Mouse (Mus musculus) heart, postnatal 10 days (tissue): ENCODE measurements around the gene Macrod2. TPM values are rescaled to one million over a fixed set of nuclear protein-coding genes. Genes with fewer than 3 reads are reported as not detected.

Source experiments
- DNase-seq, 2 experiments: peaks; one replicate each; pipeline ENCODE4 v3.0.0; 2021
- intact Hi-C: fragments of 180-260 bp; cut with DNase I; formaldehyde crosslinking; loops from one replicate; pipeline ENCODE4 v1.15.1; 2025
- total RNA-seq, 2 experiments: library from RNA; stranded (reverse); gene quantifications; 2 replicates each; pipeline ENCODE4 v1.2.3; 2021

Gene Macrod2
- total RNA-seq, 2 experiments from 2014 or later = 8.5 to 9.9 TPM

DNA sequence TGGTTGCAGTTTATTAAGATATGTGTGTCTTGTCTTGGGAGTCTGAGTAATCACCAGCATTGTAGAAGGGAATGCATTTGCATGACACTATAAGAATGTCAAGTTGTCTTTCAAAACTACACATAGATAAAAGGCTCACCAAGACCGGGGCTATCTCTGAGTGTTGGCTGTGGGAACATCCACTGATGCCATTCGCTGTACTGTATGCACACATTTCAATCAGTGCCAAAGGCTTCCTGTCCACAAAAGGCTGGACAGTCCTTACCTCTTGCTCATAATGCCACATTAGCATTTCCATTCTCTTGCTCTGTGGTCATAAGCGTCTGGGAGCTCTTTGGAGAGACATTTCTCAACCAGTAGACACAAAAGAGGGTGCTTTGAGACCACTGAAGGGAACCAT, 1713.8 kb downstream of the Macrod2 start:
- intact Hi-C loops = no loop called here

DNA sequence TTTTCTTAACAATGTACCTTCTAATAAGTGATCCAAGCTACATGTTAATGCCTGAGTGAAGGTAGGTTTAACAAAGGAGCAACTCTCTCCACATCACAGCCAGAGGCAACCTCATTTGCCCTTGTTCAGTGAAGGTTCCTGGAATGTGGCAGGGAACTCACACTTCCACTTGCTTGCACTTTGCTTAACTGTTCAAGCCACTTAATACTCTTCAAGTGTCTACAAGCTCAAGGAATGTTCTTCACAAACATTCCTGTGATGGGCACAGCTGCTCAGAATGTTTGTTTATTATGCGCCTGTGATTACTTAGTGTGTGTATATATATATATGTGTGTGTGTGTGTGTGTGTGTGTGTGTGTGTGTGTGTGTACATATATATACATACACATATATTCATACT, 1721.5 kb downstream of the Macrod2 start:
- intact Hi-C loops = no loop called here
- peak in 1 of 2 experiments; percentile 4 for DNase-seq

More for the DNA sequence above, 1713.8 kb downstream of the Macrod2 start:
- no peak for DNase-seq

DNA sequence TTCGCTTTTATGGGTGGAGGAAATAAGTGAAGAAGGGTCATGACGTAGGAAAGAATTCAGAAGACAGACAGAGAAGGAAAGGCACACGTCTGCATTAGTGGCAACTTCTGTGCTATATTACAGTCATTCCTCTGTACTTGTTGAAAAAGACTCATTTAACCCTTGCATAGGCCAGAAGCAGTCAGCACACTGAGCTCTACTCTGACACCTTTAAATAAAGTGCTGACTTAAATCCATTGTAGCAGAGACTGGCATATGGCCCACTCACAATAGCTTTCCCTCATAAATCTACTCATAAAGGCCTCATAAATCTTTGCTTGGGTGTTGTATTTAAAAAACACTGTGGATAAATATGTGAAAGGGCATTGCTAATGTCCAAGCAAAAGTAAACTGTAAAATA, 1733.0 kb downstream of the Macrod2 start:
- no peak for DNase-seq
- intact Hi-C loops = no loop called here

DNA sequence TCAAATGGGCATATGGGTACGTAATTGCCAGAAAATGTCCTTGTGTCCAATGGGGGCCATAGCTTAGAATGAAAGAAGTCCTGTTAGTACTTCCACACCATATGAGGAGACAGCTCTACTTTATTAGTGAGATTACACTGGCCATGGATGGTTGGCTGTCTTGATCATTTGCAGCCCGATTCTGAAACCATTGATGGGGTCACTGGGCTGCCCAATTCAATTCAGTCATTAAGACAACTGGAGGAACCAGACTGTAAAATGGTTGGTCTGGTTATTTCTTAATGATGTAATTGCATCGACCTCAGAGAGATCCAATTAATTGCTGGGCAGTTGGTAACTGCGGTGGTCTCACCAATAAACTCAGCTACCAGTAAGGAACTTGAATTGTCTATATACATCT, 1734.1 kb downstream of the Macrod2 start:
- no peak for DNase-seq
- intact Hi-C loops = no loop called here

DNA sequence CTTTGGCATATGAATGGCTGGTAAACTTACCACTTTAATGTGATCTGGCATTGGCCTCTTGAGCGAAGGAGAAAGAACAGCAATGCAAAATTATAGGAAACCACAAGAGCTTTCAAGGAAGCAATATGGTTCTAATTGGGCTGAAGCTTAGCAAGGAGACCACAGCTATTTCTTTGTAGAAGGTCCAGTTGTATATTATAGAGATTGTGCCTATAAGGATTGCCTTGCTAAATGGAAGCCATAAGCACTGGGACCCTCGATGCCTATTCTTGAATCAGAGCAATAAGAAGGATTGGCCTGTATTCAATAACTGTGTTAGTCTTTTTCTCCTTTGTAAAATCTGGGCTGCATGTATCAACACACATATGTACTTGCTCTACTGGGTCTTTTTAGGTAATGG, 1754.2 kb downstream of the Macrod2 start:
- no peak for DNase-seq
- intact Hi-C loops = no loop called here

DNA sequence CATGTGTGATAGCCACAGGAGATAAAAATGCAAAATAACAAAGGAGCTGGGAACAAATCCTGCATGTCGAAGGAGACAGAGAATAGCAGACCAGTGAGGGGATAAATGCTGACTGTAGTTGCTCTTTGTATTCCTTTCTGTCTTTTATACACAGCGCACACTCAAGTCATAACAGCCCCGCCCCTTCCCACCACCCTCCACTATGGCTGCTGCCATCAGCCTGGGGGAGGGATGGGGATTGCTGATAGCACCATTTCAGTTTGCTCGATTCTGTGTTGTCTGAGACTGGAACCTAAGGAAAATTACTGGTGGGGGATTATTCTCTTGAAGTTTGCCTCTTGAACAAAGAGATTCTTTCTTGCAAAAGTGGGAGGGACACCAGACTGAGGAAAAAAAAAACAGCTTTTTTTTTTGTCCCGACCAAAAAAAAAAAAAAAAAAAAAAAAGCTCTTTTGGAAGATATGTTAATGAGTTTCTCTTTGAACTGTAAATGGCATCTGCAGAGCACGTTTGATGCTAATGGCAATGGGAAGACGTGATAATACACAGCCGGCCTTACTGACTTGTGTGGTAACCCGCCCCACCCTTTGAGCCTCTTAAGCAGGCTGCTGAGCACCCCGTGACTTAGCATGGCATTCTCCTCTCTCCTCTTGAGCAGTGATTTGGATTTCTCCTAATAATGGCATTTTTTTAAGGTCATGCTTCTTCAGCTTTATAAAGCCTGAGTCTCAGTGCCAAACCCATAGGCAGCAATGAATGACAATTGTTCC, 1768.6 kb downstream of the Macrod2 start:
- no peak for DNase-seq
- intact Hi-C loops = no loop called here

DNA sequence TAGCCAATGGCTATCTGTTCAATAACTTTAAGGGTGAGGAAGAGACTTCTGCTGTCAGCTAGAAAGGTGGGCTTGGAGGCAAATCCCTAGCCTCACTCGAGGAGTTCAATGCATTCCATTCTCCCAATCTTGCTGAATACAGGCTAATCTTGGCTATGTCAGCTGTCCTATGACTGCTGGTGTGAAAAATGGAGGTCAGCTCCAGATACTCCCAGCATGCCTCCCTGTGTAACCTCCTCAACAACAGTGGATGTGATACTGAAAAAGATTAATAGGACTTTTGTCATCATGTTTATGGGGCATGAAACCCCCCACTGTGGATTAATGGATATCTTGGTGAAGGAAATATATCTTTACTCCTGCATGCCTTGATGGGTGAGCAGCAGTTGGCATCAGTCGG, 1774.5 kb downstream of the Macrod2 start:
- DNase-seq = no peak
- intact Hi-C loops = no loop called here

DNA sequence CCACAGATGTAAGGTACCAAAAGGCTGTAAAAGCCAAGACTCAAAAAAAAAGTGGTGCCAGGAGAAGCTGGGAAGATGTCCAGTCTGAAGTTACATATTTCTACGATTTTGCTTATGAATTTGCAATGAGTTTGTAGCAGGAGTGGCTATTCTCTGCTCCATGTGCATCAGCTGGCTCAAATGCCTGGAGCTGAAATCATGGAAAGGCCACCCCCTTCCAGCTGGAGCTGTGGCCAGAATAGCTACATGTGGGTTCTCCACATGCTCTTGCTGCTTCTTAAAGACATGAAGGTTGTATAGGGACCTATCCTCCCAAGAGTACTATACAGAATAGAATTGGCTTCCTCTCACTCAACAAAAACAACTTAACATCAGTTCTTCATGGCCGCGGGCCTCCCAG, 1777.6 kb downstream of the Macrod2 start:
- no peak for DNase-seq
- intact Hi-C loops = no loop called here

DNA sequence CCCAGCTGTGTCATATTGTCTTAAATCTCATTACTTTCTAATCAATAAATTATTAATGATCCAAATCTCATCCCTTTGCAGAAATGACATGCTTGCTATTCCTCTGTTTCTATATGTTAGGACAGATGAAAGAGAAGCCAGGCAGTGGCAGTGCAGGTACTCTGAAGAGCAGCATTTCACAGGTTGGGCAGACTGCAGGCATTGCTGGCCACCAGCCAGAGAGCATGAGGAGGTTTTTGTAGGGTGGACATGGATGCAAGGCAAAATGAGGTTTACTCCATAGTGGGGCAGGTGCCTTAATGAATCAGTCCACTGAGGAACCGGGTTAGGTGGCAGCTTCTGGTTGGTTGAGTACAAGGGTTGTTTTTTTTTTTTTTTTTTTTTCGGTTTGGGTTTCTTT, 1778.9 kb downstream of the Macrod2 start:
- intact Hi-C loops = no loop called here
- no peak for DNase-seq

DNA sequence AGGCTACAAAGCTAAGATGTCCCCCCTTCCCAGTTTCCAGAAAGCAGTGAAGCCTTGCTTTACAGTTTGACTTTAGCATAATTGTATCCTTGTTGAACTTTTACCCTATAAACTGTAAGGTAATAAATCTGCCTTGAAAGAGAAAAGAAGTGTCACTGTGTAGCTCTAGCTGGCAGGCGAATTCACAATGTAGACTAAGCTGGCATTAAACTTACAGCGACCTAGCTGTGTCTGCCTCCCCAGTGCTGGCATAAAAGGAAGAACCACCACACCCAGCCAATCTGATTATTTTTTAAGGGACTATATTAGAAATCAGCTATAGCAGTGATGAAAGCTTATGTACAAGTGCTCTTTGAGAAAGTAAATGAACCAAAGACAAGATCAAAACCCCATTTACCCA, 1791.8 kb downstream of the Macrod2 start:
- DNase-seq = no peak
- intact Hi-C loops = no loop called here

DNA sequence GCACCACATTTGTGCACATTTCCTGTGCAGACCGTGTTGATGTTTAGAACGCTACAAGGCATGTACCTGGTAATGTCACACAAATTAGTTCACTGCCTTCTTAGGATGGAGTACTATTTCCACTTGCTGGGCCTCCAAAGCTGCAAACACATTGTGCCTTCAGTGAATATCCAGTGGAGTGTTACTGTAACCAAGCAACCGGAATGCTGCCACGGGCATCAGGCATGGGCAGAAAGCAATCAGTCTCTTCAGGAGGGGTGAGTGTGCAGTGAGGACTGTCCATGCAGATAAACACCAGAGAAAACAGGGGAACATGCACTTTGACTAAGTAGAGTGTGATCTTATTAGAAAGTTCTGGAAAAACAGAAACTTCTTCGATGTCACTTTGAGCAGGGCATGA, 1792.3 kb downstream of the Macrod2 start:
- intact Hi-C loops = no loop called here
- DNase-seq = no peak

DNA sequence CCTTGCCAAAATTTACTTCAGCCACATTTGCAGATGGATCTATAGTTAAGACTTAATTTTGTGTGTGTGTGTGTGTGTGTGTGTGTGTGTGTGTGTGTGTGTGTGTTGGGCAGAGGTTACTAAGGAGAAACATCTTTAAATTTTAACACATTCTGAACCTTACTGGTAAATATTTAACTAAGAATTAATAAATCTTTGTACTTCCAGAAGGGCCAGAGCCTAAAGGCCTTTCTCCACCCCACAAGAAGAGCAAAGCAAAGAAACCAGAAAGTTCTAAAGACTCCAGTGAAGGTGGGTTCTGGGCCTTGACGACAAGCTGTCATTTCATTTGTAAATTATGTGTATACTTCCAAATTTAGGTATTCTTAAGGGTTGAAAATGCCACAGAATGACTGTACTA, 1822.3 kb downstream of the Macrod2 start:
- DNase-seq = no peak
- intact Hi-C loops = no loop called here

DNA sequence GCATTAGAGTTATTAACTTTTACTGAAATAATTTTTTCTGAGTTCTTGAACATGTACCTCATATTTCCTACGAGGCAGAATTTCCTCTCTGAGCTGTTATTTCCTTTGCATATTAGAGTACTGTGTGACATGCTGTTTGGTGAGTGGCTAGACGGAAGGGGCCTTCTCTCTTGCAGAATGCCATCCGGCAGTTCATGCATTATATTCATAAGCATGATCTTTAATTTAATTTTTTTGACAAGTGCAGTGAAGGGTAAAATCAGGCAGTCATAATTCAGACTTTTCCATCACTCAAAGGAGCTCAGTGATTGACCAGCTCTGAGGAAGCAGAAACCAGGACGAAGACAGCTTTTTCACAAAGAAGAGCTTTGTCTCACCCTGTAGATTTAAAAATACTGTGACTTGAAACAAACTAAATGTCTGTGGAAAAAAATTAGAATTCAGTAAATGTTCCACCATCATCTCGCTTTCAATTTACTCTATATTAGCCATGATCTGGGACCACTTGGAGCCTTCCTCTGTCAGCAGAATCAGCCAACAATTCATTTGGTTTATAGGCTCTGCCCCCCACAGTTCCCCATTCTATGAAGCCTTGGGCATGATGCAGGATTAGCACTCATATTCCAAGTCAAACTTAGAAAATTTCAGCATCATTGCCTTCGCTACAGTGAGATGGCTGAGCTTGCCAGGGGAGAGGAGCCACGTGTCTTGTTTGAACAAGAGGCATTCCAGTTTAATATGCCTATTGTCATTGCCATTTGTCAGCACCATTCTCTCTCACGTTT, 1827.2 kb downstream of the Macrod2 start:
- DNase-seq = no peak
- intact Hi-C loops = no loop called here

DNA sequence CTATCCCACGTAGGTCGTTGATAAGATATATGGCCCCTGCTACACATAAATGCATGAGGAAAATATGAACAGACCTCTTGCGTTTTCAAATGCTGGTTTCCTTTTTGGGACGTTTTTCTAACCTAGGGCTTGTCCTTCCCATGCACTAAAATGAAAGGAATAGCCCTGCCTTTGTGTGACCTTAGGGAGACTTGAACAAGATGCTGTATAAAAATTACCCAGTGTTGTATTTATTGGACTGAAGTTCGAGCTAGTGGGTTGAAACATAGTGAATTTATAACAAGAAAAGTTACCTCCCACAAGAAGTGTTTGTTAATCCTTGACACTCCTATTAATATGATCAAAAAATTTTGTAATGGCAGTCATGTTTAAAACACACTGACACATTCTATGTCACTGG, 1827.8 kb downstream of the Macrod2 start:
- intact Hi-C loops = no loop called here
- DNase-seq = no peak

DNA sequence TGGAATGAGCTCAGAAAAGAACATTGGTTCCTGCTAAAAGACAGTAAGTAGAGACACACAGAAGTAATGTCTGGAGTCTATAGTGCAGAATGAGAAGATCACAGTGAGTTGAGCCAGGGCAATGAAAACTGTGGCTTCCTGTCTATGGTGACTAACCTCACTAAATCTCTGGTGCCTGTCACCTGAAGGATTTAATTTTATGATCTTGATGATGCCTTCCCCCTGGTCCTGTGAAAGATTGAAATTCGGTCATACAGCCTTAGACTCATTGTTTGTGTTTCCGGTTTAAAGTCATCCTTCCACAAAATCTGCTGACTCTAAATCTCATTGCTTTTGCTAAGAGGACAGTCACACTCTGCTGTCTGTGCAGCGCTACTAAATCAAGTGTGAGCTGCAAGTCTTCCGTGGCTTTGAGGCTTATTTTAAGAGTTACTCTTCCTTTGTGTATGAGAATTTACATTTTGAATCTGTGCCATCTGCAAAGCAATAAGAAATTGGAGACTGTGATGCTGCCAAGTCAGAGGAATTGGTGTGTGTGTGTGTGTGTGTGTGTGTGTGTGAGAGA, 1836.0 kb downstream of the Macrod2 start:
- no peak for DNase-seq
- intact Hi-C loops = no loop called here

DNA sequence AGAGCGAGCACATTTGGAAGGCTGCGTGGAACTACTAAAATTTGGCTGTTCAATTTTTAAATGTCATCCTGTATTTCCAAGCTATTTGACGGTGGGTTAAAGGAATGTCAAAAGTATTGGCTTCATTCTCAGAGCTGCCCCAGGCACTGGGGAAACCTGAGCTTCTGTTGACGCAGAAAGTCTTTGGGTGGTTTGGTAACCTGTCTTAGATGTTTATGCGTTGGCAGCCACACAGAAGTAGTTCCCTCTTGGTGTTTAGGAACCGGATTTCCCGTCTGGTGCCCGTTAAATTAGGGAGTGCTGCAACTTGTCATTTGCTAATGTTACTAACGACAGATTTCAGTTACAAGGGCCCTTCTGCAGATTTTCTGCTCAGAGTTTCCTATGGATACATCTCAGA, 1837.7 kb downstream of the Macrod2 start:
- intact Hi-C loops = no loop called here
- DNase-seq = no peak

DNA sequence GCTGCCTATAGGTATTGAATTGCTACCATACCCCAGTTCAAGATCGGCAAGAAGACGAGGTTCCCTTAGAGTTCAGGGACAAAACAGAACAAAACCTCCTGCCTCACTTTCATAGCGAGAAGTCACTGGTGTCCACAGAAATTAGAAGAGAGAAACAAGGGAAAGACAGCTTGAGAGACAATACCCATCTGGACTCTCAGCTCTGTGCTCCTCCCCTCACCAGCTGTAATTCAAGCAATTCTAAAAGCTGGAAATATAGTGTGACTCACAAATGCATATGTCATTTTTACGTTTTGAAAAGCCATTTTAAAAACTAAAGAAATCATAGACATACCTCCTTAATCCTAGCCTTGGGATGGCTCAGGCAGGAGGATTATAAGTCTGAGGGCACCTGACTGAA, 1848.4 kb downstream of the Macrod2 start:
- intact Hi-C loops = no loop called here
- no peak for DNase-seq

DNA sequence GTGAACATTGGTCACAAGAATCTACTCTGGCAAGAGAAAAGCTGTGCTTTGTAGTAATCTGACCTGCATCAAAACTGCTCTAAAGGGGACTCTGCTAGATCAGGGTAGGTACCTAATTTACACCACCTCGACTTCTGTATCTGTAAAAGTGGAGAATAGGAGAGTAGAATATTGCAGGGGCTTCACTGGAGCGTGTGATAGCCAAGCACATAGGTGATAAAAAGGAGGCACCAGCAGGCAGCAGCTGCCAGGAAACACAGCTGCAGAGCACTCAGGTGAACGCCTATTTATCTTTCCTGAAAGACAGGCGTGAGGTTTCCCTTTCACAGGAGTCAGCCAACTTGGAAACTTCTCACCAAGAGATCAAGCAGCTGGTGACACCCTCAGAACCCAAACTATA, 1855.3 kb downstream of the Macrod2 start:
- no peak for DNase-seq
- intact Hi-C loops = loop anchor here (10.0 kb wide), 1 partner anchor 564 kb away; no protein-coding TSS in a partner anchor

DNA sequence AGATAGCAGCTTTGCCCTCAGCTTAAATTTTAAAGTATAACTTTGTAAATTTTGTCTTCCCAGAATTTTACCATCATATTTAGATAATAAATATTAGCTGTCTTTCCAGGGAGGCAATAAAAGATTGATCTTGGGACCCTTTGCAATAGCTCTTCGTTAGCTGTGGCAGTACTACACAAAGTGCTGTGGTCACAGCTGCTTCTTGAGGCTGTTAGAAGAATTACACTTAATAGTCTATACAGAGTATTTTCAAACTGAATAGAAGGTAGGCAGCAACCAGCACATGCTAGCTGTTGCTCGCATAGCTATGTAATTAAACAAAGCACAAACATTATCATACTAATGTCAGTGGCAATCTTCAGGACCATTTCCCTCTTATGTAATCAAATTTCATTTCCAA, 1856.4 kb downstream of the Macrod2 start:
- DNase-seq = no peak
- intact Hi-C loops = loop anchor here (10.0 kb wide), 1 partner anchor 563 kb away; no protein-coding TSS in a partner anchor

DNA sequence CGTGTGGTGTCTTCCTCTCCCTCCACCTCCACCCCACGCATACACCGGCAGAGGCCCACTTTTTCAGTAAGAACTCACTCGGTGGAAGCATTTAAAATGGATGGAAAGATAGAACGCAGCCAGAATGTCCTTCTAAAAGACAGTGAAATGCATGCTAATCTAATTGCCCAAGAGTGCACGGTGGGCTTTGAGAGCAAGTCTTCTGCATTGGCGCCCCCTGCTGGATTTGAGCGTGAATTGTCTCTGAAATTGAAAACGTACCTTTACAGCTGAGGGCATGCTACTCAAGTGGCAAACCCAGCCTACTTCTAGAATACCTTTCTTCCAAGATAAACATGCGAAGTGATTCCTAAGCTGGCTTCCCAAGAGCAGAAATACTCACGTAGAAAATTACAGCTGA, 1858.8 kb downstream of the Macrod2 start:
- DNase-seq = peak; percentile 60 to 77
- intact Hi-C loops = loop anchor here (2.0 to 10.0 kb wide), 3 partner anchors 561 to 1753 kb away; no protein-coding TSS in a partner anchor

DNA sequence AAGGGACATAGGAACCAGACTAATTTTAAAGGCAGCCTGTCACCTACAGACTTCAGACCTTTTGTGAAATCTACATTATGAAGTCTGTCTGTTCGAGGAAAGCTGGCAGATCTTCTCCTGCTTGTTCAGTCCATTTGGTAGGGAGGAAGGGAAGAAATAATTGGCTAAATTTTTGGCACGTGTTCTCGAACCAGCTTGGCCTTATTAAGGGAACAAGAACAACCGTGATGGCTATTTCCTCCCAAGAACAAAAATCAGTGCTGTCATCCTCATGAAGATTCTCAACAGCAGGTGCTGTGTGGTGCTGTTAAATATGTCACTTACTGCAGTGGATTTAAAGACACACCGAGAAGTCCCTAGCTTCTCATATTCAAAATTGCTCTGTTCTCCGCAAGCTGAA, 1859.5 kb downstream of the Macrod2 start:
- intact Hi-C loops = loop anchor here (2.0 to 10.0 kb wide), 3 partner anchors 560 to 1754 kb away; no protein-coding TSS in a partner anchor
- no peak for DNase-seq

DNA sequence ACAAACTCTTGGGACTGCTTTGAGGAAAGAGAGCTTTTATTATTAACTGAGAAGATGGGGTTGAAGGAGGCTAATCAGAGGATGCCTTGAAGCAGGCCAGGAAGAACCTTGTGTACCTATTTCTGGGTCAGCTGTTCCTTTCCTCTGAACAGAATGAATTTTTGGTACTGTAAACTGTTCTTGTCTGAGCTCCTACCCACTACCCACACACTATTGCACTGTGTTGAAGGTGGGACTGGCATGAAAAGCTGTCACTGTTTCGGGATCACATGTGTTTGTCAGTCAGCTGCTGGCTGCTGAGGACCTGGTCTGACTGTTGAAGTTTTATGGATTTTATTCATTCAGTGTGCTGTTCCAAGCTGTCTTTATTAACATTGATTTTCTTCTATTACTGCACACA, 1862.4 kb downstream of the Macrod2 start:
- DNase-seq = no peak
- intact Hi-C loops = loop anchor here (10.0 kb wide), 1 partner anchor 557 kb away; no protein-coding TSS in a partner anchor
